Mouse (Mus musculus): Measurements from ENCODE around the gene Nadsyn1.

Gene Nadsyn1

DNA sequence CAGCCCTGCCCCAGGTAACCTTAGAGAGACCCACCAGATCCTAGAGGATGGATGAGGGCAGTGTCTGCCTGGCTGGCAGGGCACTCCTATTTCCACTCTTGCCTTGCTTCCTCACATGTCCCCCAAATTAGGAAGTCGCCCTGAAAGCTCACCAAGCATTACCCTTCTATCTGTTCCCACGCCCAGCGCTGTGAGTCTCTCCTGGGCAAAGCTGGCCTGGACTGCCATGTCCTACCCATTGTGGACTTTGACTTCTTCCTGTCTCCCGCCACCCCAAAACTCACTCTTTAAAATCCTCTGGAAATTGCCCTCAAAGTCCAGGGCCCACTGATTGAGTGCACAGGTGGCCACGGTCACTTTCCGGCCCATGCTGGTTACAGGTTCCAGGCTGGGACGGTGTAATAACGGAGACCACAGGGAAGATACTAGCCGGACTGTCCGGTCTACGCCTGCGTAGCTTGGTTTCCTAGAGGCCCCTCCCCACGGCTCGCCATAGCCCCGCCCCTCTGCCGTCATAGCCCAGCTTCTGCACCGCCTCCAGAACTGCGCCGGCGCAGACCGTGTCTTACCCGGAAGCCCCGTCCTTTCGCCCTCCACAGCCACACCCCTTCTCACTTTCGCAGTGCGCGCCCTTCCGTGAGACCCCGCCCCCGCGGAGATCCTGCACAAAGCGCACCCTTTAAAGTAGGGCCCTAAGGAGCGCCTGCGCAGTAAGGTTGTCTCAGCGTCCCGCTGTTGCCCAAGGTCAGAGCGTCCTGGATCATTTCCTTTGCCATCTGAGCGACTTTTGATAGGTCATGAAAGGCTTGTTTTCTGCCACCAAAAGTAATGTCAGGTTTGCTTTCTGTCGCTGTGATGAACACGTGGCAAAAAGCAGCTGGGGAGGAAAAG, at the start of gene Nadsyn1, which contains the start of gene Dhcr7:
Gene Nadsyn1, minus strand, starts transcription at position 475 of the 891 bp plus-strand sequence.
Gene Dhcr7, plus strand, starts transcription at position 771 of the 891 bp plus-strand sequence.
- peak; percentile 99 for DNase-seq (ENCODE audit: low spot score)

DNA sequence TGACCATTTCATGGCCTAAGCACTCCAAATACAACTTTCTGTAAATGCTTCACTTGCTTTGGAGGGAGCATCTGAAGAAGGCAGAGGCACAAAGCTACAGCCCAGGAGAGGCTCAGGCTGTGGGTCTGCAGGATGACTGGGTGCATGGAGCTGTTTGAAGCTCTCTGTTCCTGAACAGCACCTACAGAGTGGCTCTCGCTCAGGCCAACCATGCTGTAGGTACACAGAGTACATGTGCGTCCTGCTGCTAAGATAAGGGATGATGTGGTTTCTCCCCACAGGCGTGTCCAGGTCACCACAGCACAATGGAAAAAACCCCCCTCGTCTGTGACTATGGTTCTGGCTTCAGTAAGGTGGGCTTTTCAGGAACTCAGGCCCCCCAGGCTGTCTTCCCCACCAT, 46.2 kb upstream of the Nadsyn1 start:
- DNase-seq (ENCODE audit: low spot score), result no peak

DNA sequence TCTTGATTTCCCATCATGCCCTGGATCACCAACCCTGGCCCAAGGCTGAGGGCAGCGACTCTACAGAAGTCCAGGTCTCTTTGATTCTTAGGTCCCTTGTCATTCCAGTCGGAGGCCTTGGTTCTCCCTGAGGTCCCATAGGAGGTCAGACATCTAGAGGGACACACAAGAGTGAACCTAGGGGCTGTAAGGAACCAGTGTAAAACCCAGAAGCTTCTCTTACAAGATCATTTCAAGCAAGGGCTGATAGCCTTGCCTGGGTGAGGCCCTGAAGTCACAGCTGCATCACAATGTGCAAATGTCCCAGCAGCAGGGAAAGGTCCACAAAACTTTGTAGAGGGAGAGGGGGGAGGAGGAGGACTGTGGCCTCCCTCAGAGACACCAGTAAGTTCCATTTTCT, 43.9 kb upstream of the Nadsyn1 start, which contains the start of gene Gm498:
Gene Gm498, plus strand, starts transcription at position 301 of the 400 bp plus-strand sequence.
- DNase-seq (ENCODE audit: low spot score), result no peak

DNA sequence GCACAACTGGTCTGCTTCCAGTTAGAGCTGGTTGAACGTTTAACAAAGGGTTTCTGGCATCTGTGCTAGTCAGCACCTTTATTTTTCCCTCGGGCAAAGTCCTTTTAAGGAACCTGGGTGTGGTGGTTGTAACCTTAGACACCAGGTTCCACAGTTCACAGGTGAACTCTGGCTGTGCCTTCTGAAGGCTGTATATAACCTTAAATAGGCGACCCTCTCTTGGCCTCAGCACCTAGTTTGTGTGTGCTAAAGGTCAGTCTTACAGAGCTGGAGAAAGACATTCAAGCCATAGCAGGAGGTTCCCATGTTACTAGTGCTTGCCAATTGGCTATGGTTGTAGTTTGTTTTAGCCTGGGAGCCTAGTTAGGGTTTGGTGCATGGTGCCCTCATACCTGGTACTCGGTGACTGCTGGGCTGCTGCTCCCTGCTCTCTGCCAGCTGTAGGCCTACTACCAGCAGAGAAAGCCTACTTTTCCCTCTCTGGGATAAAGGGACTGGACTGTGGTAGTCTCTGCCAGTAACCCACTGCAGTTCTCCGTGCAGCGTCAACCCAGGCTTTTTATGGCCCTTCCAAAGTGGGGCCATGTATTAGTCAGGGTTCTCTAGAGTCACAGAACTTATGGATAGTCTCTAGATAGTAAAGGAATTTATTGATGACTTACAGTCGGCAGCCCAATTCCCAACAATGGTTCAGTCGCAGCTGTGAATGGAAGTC, 26.3 kb upstream of the Nadsyn1 start:
- DNase-seq (ENCODE audit: low spot score), result no peak

DNA sequence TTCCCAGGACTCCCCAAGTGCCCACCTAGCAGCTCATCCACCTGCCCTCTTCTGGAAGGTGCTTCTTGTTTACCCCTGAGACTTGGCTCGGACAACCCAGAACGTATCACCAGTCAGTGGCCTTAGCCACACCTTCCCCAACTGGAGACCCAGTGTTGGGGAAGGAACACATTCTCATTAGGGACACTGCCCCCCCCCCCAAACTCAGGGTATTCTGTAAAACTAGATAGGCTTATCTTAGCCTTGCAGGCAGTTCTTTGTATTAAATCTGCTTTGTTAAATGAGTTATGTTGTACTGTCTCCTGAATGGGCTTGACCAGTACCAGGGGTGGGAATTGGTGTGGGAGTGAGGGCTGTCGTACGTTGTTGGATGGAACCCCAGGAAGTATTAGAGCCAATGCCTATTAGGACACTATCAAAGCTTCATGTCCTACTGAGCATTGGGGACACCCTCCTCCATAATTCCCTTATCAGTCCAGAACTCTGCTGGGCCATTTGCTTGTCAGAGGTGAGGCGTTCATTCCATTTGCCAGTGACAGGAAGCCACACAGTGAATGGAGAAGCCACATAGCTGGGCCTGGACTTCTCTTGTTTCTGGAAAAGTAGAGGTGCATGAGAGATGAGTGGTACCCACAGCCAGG, 25.6 kb upstream of the Nadsyn1 start:
- no peak for DNase-seq (ENCODE audit: low spot score)

DNA sequence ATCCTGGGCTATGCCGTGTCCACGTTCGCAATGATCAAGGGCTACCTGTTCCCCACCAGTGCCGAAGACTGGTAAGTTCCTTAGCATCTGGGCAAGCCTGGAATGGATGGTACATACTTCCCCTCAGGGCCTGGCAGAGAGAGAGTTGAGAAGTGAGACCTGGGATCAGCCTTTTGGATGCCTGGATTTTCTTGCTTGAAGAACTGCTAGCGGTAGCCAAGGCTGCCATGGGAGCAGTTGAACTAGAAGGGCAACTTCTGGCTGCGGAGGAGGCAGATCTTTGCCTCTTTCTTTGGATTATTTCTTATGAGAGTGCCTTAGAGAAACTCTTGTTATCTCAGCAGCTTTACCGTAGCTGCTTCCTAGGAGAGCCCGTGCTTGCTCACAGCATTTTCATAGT, 18.7 kb upstream of the Nadsyn1 start:
- DNase-seq (ENCODE audit: low spot score), result no peak

DNA sequence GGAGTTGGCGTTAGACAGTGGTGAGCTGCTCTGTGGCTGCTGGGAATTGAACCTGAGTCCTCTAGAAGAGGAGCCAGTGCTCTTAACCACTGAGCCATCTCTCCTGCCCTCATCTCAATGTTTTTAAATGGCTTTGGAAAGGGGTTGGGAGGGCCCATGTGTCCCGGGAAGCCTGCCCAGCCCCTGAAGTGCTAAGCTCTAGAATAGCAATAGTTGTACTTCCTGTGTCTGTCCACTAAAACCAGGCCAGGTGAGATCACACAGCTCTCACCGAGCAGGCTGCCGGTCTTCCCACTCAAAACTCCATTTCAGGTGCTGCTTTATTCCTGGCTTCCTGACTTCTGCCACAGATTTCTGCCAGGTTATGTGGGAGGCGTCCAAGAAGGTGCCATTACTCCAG, 17.5 kb upstream of the Nadsyn1 start:
- DNase-seq (ENCODE audit: low spot score), result no peak

DNA sequence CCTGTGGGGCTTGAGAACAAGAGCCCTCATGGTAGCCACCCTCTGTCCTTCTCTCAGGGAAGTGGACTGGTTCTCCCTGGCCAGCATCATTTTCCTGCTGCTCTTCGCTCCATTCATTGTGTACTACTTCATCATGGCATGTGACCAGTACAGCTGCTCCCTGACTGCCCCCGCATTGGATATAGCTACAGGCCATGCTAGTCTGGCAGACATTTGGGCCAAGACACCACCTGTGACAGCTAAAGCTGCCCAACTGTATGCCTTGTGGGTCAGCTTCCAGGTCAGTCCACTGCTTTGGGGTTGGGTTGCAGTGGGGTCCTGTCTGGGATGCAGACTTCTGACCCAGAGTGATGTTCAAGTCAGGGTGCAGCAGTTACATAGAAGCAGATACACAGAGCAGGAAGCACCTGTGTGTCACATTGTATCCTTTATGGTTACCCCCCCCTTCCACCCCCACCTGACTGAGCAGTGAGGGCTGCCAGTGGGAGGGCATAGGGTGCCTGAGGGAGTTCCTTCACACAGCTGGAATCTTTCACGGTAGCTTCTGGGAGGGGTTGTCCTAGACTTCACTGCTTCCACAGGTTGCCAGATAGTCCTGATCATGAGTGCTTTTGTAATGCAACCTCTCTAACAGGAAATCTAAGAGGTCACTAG, 15.2 kb upstream of the Nadsyn1 start:
- no peak for DNase-seq (ENCODE audit: low spot score)

DNA sequence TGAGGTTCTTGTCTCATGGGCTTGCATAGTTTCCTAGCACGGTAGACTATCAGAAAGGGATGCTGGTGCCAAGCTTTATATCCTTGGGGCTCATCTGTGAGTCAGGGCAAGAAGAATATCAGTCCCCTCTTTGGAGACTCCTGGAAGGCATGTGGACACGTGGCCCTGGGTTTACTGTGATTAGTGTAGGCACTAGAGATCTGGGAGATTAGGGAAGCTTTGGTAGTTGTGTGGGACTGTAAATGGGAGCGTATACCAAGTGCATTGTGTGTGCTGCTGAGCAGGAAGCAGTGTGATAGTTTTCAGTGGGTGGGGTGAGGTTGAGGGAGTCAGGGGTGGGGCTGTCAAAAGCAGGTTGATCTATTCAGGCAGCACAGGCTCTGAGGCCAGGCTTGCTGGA, 12.3 kb upstream of the Nadsyn1 start:
- DNase-seq (ENCODE audit: low spot score), result no peak

DNA sequence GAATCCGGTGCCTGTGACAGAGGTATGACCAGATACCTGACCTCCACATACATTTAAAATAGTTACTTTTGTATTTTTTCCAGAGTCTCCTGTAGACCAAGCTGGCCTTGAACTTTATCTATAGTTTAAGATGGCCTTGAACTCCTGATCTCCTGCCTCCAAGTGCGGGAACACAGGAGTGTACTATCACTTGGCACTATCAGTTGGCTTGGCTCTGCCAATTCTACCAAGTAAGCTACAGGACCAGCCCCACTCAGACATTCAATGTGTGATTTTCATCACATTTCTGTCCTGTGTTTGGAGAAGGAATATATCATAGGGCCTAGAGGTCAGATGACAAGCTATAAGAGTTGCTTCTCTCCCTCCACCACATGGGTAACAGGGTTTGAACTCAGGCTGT, 11.7 kb upstream of the Nadsyn1 start:
- DNase-seq (ENCODE audit: low spot score), result no peak

DNA sequence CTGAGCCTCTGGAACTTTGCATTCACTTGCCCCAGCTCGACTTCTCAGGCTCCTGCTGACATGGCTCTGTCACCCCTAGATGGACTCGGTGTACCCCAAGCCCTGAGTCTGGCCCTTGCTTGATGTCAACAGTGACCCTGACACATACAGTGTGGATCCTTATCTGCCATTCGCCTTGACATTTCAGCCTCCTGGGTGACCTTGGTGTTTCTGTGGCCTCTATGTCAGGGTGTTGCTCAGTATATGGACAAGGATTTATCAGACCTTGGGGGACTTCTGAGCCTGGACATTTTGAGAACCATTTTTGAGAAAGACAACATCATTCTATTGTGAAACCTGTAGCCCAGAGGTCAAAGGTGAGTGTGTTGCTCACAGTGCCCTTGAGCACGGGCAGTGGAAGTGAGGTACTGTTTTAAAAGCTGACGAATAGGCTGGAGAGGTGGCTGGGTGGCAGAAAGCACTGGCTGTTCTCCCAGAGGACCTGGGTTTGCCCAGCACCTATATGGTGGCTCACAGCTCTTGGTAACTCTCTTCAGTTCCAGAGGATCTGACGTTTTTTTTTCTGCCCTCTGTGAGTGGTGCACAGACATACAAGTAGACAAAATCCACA, 11.0 kb upstream of the Nadsyn1 start:
- DNase-seq (ENCODE audit: low spot score), result no peak

DNA sequence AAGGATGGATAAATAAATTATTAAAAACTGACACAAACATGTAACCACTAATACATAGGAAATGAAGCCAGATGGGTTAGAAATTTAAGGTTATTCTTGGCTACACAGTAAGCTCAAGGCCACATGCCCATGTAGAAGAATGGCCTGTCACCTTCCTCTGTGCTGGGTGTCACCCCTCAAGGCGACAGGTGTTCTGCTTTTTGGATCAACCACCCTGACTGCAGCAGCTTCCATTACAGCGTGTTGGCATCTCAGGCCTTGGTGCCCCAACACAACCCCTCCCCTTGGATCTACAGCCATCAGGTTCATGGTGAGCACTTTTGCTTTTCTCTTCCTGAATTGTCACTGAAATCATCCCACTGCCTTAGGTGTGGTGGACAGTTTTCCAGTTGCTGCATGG, 10.0 kb upstream of the Nadsyn1 start:
- no peak for DNase-seq (ENCODE audit: low spot score)

DNA sequence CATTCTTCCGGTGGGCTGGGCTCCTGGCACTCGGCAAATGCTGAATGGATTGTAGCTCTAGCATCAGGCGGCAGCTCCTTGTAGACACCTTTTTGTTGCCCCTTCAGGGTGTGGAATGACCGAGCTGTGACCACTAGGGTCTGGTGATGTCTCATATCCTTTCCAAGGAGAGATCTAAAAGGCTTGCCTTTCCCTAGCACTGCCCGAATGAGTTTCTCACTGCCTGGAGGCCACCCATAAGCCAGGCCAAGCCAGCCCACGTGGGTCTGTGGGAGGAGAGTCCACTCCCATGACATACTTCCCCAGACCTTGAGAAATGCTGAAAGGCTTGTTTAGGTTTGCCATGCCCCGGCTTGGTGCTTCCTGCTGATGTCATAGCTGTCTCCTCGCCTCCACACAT, 9.5 kb upstream of the Nadsyn1 start:
- DNase-seq (ENCODE audit: low spot score), result no peak

DNA sequence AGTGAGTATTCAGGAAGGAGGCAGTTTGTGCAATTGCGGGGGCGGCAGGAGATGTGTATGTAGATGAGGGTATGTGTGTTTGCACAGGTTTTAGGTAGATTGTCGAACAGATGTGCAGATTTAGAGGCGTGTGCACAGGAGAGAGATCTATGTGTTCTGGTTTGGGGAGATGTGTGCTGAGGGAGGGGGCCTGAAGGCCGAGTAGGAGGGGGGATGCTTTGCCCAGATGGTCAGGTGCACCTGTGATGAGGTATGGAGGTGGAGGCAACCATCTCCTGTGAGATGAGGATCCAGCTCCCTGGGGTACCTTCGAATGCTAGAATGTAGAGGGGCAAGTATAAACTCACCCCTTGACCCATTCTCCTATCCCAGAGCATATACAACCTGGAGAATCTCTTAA, 7.8 kb upstream of the Nadsyn1 start:
- DNase-seq (ENCODE audit: low spot score), result no peak

DNA sequence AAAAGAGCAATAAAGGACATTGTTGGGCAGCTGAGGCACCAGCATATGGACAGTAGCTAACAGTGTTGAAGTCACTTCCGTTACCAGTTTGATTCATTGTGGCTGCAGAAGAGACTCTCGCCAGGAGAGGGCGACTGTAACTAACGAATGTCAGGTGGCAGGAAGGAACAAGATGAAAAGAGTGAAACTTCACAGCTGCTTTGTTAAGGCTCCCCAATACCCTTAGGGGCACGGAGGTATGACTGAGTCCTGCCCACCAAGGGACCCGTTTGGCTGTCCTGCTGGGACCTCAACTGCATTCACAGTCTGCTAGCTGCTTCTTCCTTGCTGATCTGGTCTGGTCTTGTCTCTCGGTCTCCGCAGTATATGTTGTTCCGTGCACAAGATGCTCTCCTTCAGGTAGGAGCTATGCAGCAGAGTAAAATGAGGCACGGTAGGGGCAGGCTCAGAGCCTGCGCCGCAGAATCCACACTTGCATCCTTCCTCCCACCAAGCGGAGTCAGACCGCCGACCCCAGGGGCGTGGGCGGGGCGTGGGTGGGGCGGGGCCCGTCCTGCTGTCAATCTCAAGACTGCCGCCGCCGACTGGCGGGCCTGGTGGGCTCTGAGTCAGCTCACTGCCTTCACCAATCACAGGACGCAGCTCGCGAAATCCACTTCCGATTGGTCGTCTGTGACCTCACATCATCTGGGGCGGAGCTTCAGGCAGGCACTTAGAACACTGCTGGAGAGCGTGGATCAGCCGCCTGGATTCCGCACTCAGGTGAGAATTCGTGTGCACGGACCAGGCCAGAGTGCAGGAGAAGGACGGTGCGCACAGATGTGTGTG, 7.1 kb upstream of the Nadsyn1 start:
- DNase-seq (ENCODE audit: low spot score), result peak; percentile 97

DNA sequence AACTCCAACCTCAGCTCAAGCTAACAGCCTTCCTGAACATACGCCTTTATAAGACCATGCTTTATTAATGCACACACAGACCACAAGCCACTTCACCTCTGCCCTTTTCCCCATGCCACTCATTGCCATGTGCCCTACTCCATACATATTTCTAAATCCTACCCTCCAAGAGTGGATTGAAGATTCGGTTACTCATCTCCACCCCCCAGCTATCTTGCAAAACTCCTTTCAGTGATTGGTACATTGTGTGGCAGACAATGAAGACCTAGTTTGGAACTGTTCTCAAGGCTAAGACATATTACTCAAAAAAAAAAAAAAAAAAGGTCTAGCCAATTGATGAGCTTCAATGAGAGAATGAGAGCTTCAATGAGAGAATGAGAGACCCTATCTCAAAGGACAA, 4.3 kb upstream of the Nadsyn1 start:
- DNase-seq (ENCODE audit: low spot score), result no peak

DNA sequence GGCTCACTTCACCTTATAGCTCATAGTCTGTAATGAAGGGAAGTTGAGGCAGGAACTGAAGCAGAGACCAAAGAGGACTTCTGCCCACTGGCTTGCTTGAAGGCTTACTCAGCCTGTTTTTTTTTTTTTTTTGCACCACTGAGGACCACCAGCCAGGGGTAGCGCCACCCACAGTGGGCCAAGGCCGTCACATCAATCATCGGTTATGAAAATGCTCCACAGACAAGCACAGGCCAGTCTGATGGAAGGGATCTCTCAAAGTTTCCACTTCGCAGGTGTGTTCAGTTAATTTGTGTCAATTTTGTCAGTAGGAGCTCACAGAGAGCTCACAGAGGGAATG, 587 bp upstream of the Nadsyn1 start:
- DNase-seq (ENCODE audit: low spot score), result no peak

DNA sequence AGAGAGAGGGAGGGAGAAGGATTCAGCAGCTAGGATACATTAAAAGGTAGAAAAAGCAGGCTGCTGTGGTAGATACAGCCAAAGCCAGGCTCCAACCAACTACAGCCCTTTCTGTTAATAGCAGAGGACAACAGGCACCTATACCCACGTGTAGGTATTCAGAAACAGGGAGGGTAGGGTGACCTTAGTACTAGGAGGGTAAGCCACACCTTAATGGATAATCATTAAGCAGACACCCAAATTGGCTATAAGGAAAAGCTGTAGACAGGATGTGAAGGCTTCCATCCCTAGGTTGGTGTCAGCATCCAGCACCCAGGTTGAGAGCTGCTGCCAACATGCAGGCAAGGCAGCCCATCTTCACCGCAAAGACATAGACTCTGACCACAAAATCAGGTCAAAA, 1.4 kb downstream of the Nadsyn1 start:
- no peak for DNase-seq (ENCODE audit: low spot score)

DNA sequence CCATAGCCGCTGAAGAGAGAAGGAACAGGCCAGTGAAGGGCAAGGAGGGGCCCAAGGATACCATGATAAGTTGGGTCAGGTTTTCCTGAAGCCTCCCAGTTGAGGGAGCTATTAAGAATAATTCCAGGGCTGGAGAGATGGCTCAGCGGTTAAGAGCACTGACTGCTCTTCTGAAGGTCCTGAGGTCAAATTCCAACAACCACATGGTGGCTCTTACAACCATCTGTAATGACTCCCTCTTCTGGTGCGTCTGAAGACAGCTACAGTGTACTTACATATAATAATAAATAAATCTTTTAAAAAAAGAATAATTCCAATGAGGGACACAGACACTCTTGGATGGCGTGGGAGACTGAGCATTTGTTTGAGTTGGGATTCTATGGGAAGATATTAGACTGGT, 3.4 kb downstream of the Nadsyn1 start:
- no peak for DNase-seq (ENCODE audit: low spot score)

DNA sequence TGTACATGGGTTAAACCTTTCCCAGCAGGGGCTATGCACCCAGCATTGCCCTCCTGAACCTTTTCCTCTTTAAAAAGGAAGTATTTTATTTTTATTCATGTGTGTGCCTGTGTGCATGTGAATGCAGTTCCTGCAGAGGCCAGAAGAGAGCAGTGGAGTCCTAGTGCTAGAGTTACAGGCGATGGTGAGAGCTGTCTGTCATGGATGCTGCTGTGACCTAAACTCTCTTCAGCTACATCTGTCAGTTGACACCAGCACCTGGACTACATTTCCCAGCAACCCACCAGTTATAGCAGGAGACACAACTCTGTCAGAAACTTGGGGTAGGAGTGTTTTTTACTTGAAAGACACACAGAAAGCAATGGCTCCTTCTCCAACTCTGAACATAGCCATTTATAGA, 13.7 kb downstream of the Nadsyn1 start:
- no peak for DNase-seq (ENCODE audit: low spot score)

DNA sequence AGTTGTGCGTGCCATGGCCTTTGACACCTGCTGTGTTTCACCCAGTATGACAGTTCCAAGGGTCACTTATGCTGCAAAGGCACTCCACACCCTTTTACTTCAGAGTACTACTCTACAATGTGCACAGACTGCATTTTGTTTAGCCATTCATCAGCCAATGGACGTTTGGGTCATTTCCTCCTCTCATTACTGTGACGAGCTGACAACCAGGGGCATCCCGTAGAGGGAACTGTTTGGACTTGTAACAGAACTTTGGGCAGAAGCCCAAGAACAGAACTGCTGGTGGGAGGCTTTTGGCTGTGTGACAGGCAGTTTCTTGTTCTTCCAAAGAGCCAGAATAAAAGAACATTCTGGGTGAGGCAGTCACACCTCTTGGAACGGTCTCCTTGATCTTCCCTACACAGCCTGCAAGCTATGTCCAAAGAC, 17.4 kb downstream of the Nadsyn1 start:
- peak; percentile 62 for DNase-seq (ENCODE audit: low spot score)

Measured in layer of hippocampus, adult 11-12 months (tissue).